Mouse (Mus musculus): ENCODE measurements around the gene Rpl10.

The Rpl10 gene

DNA sequence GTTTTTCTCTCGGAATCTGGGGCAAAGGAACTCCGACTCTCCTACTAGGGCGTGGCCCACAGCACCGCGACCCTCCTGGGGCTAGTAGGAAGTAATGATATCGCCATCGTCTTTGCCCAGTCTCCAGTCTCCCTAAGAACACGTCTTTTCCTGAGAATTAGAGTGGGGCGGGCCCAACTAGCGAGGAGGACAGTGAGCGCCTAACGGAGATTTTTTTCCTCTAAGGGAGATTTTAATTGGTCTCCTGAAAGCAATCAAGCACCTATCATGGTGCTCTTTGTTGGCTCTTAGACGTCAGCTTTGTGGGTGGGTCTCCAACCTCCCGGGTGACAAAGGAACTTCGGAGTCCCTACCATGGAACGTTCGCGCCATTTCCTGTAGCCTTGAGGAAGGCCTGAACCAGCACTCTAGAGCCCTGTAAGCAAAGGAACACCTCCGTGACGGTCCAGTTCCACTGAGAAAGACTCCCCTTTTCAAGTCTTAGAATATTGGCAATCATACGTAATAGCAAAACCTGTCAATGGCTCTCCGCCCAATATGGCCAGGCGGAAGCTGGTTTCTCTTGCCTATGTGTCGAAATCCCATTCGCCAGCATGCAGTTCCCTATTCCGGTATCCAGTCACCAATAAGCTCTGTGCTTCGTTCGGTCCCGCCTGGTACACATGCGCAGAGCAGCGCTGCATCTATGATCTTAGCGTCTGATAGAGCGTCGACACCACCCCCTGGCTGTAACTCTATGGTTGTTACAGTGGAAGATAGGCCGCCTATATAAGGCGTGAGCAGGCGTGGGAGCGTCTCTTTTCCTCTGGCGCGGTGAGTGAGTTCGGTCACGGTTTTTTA is at the start of gene Rpl10:
TSS of gene Rpl10 (plus strand) at position 751 of the 840 bp plus-strand sequence.
- peak; percentile 84 for DNase-seq (ENCODE audit: low read depth, low spot score)

- no peak for DNase-seq (ENCODE audit: low read depth, low spot score)
Observed at GRCm38 (mm10) chrX:74230038-74230437, 40.6 kb upstream of the Rpl10 start.

GRCm38 (mm10) chrX:74233196-74233595 is 37.4 kb upstream of the Rpl10 start:
- DNase-seq (ENCODE audit: low read depth, low spot score): no peak

- no peak for DNase-seq (ENCODE audit: low read depth, low spot score)
Observed at GRCm38 (mm10) chrX:74240332-74240731, 30.3 kb upstream of the Rpl10 start.

DNA sequence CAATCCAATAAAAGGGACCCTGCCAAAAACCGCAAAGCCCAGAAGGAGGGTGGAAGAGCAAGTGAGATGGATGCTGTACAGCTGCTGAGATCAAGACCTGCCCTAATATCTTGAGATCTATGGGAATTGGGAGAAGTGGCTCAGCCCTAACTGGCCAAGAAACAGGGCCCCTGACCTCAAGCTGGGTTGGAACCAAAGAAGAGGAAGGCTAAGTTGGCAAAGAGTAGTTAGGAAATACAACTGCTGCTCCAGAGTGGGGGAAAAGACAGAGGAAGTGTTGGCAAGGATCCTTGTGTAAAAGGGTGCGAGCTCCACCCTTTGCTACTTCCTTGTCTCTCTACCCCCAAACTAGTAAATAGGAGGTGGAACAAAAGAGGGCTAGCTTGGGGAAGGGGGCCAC is 27.2 kb upstream of the Rpl10 start:
- no peak for DNase-seq (ENCODE audit: low read depth, low spot score)

GRCm38 (mm10) chrX:74243807-74244206 is 26.8 kb upstream of the Rpl10 start:
- peak; percentile 42 for DNase-seq (ENCODE audit: low read depth, low spot score)

DNA sequence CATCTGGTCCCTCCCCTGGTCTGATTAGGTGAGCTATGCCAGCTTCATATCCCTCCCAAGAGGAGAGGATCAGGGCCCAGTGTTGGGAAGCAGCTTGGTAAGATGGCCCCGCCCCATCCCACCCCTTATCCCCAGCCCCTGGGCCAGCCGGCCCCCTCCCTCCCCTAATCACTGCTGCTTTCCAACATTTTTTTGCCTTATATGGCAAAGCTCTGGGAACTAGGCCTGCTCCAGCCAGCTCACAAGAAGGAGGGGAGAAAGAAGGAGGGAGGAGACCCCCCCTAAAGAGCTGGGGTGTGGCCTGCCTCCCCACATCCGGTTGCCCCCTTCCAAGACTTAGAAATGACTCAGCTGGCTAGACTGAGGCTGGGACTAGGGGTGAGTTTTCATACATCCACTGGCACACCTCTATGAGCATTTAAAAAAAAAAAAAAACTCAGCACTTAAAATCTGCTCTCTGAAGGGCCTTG is 26.0 kb upstream of the Rpl10 start:
- no peak for DNase-seq (ENCODE audit: low read depth, low spot score)

DNA sequence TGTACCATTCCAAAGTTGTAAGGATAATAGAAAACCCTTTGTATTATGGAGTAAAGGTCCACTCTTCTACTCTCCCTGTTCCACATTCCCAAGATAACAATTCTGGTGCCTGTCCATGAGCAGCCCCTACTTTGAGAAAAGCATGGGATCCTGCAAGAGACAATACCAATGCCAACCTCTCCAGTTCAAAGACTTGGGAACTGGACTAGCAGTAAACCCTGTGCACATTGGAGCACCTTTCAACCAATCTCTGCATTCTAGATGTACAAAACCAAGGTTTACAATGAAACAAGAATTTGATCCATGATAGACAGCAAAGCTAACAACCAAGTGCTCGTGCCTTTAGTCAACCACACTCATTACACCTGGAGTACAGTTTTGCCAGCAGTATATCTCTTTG is 25.5 kb upstream of the Rpl10 start:
- no peak for DNase-seq (ENCODE audit: low read depth, low spot score)

DNA sequence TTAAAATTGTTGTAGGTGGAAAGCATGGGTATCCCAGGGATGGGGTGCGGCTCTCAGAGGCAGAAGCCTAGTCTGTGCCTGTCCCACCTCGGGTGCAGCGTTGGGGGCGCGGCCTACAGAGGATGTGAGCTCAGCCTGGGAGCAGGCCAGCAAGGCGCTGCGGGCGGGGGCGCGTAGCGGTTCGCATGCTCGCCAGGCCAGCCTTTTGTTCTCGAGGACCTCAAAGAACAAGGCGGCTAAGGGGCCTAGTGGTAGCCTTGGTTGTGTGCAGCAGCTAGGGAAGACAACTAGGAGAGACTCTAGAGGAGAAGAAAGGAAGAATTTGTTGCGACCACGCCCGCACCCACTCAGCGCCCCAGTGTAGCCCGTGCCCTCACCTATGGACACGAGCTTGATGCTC is 24.9 kb upstream of the Rpl10 start:
- no peak for DNase-seq (ENCODE audit: low read depth, low spot score)

GRCm38 (mm10) chrX:74246213-74246681 is 24.4 kb upstream of the Rpl10 start:
- peak; percentile 54 for DNase-seq (ENCODE audit: low read depth, low spot score)

GRCm38 (mm10) chrX:74246693-74247092 is 23.9 kb upstream of the Rpl10 start:
- DNase-seq (ENCODE audit: low read depth, low spot score): no peak

DNA sequence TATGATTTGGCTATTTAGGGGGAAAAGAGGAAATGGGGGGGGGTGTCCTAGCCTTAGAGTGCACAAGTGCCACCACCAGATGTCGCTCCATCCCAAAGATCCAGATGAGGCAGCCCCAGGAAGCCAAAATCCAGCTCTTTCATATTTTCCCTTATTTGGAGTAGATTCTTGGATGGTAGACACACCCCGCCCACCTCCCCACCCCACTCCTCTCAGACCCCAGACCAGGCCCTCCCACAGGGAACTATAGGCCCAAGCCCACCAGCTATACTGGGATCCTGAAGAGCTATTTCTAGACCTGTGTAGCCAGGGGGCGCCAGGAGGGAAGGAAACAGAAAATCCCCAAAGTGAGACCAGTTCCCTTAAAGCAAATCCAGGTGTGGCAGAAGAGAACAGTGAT is 22.0 kb upstream of the Rpl10 start:
- no peak for DNase-seq (ENCODE audit: low read depth, low spot score)

DNA sequence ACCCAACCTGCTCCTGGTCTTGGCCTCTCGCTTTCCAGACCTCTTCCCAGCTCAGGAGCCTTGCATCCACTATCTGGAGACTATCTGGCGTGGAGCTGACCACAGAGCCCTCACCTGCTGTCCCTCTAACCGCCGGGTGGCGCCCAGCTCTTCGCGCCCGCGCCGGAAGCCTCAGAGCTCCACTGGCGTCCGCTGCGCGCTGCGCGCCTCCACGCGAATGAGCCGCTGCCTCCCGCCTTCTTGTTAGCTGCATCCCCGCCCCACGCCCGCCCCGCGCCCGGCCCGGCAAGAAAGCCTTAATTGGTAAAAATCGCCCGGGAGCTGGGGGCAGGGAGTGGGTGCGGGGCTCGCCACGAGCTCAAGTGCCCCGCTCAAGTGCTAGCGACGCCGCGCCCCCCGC is 21.0 kb upstream of the Rpl10 start, which contains the start of gene Flna:
TSS of gene Flna (minus strand) at position 206 of the 400 bp plus-strand sequence.
- DNase-seq (ENCODE audit: low read depth, low spot score): no peak

DNA sequence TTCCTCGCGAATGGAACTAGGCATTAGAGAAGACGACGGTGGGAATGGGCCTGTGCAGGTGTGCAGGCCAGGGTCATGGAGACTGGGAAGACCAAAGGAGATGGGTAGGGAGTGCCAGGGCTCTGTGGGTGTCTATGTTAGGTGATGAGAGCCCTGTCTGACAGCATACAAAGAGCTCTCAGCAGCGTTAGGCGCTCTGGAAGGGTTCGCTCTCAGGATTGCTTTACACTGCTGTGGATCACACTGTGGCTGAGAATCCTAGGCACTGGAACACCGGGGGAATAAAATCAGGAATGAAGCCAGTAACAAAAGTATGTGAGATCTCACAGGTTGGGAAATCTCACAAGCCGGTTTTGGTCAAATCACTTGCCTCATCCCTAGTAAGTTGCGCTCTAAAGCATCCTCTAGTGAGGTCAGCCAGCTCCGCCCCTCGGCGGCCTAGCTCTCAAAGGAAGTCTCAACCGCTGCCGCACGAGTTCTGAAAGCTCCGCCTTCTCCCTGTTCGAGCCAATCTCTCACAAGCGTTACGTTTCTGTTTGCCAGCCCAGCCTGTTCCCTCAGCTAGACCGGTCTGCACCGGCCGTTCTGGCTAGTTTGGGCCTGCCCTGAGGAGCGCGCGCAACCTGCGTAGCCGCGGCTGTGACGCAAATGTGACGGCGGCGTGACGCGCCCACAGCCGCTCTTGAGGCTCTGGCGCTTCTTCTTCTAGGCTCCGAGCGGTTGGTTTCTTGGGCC is 16.3 kb upstream of the Rpl10 start, which contains the start of gene Emd:
TSS of gene Emd (plus strand) at position 535 of the 735 bp plus-strand sequence.
- DNase-seq (ENCODE audit: low read depth, low spot score): peak; percentile 78

GRCm38 (mm10) chrX:74254888-74255565 is 15.6 kb upstream of the Rpl10 start:
- peak; percentile 19 for DNase-seq (ENCODE audit: low read depth, low spot score)

- no peak for DNase-seq (ENCODE audit: low read depth, low spot score)
Observed at GRCm38 (mm10) chrX:74257746-74258145, 12.9 kb upstream of the Rpl10 start.

GRCm38 (mm10) chrX:74269736-74270061 is 913 bp upstream of the Rpl10 start:
- DNase-seq (ENCODE audit: low read depth, low spot score): no peak

DNA sequence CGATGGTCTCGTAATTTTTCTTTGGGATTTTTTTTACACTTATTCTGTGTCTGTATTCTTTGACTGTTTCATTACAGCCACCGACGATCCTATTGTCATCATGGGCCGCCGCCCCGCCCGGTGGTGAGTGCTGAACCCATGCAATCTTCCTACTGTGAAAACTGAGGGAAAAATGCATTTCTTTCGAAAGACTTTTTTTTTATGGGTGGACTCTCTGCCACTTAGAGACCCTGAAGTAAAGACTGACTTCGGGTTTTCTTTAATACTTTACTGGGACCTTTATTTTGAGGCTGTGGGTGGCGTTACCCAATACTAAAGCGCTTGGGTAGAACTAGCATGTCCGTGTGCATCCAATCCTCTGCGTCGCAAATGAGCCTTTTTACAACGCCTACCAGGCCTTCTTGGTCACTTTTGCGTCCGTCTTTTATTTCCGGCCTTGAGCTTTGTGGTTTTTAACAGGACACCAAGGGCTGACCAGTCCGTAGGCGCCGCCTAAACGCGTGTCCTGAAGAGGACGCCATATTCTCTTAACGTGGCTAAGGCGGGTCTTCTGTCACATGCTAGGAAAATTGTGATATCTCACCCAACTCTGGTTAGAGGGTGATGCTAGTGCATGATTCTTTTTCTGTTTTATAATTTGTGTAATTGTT is 415 bp downstream of the Rpl10 start:
- DNase-seq (ENCODE audit: low read depth, low spot score): no peak

GRCm38 (mm10) chrX:74273422-74274322 is 3.1 kb downstream of the Rpl10 start:
- DNase-seq (ENCODE audit: low read depth, low spot score): no peak

- DNase-seq (ENCODE audit: low read depth, low spot score): no peak
Observed at GRCm38 (mm10) chrX:74277916-74278315, 7.3 kb downstream of the Rpl10 start.
